Mouse (Mus musculus): Measurements from ENCODE around the gene Mrpl21.

Gene Mrpl21

DNA sequence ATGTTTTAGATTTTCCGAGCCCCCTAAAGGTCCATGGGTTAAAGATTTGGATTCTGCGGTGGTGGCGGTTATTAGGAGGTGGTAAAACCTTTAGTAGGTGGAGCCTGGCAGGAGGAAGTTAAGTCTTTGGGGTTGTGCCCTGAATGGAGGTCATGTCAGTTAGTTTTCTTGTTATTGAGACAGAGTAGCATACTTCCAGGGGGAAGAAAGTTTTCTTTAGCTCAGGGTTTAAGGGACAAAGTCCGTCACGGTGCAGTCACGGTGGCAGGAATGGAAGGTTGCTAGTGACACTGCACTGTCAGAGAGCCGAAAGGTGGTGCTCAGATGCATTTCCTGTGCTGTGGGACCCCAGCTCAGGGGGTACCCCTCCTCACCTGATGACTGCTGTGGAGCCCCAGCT, 15.1 kb downstream of the Mrpl21 start:
- DNase-seq (ENCODE audit: low spot score): no peak

DNA sequence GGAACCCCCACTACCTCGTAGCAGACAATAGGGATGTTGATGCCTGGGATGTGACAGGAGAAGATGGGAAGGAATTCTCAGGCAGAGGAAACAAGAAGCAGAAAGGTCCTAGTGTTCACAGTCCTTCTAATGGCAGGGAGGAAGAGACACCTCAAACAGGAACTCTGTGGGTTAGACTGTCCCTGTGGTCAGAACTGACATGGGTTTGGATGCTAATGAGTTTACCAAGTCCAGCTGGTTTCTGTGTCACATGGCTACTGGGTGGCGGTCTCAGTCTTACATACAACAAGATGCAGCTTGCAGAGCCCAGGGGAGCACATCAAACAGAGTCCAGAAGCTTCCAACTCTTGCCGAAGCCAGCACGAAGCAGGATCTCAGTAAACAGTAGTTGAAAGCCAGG, 21.3 kb downstream of the Mrpl21 start:
- no peak for DNase-seq (ENCODE audit: low spot score)

DNA sequence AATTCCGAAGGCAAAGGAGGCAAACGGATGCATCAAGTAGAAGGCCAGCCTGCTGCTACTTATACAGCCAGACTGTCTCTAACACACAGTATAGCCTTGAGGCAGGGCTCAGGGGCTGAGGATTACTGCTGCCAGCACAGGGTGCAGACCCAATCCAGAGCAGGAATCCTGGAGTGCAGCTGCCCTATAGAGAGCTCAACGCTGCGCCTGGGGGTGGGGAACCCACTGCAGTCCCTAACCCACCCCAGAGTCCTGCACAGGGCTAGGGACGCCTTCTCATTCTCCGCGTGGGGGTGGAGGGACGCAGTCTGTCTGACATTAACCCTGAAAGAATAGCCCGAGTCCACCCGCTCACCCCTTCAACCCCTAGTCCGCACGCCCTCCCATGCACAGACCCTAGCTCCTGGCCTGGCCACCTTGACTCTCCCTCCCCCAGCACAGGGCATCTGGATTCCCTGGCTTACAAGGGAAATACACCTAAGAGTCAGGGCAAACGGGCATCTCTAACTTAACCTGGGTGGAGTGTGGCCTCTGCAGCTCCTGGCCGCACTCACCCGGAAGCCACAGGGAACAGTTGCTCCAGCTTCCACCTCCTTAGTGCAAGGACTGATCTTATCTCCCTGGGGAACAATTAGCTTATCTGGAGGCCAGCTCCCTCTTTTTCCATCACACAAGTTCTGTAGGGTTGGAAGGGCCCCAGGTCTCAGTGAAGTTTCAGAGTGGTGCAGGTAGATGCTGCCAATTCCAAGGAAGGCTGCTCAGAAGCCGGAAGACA, 24.7 kb downstream of the Mrpl21 start:
- DNase-seq (ENCODE audit: low spot score): no peak

GRCm38 (mm10) chr19:3319341-3319740, 36.6 kb downstream of the Mrpl21 start:
- DNase-seq (ENCODE audit: low spot score): no peak

DNA sequence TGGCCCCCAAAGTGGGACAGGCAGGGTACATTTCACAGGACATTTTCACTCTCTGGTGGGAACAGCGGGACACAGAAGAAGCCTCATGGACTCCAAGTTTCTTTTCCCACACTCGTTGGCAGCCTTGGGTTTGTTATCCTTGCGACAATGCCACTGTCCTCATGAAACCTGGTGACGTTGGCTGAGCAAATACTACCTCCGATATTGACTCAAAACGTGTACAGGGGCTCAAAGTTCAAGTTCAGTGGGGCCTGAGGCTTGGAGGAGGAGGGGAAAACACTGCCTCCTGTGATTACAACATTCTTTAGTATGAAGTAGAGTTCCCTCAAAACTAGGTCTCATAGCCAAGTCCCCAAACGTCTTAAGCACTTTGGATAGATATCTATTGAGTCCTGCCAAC, 37.4 kb downstream of the Mrpl21 start:
- no peak for DNase-seq (ENCODE audit: low spot score)

GRCm38 (mm10) chr19:3320801-3321200, 38.1 kb downstream of the Mrpl21 start:
- no peak for DNase-seq (ENCODE audit: low spot score)

DNA sequence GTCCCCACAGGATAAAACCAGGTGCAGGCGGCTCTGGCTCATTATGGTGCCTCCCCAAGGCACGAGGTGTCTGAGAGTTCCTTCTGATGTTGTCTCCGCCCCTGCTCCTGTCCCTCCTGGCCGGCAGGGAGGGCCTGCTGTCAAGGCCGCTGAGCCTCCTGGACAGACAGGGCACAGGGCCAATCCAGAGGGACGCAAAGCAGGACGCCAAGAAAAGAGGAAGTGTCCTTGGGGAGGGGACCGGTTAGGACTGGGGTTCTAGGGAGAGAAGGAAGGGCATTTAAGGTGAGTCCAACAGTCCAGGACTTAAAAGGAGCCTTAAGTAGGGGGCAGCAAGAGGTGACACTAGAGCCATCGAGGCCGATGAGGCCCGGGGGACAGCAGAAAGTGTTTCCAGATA, 38.9 kb downstream of the Mrpl21 start:
- DNase-seq (ENCODE audit: low spot score): peak; percentile 29

DNA sequence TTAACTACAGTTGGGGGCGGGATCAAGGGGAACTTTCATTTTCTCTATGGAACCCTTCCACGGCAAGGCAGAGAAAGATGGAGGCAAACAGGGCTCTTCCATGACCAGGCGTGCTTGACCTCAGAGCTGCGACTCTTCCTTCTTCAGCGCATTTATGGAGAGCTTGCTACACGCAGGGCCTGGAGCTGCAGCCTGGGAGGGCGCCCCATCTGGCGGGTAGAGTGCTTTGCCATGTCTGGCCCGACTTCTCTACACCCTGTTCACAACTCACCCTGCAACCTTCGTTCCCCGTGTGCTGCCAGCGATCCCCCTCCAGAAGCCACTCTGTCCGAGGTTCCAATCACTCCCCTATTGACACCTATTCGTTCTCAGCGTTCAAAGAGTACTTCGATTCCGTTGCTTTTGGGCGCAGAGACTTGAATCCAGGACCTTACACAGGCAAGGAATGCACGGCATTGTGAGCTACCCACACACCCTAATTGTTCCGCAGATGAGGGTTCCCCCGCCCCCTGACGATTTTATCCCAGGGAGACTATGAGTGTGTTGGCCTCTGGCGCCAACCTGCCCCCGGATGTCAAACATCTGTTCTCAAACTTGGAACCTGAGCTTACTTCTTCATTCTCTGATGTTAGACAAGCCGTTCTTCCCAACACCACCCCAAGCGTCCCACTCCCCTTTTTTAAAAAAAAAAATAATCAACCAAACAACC, 39.7 kb downstream of the Mrpl21 start, which contains the start of gene Cpt1a:
Gene Cpt1a (plus strand): TSS at position 74 of the 709 bp plus-strand sequence.
- DNase-seq (ENCODE audit: low spot score): peak; percentile 54

DNA sequence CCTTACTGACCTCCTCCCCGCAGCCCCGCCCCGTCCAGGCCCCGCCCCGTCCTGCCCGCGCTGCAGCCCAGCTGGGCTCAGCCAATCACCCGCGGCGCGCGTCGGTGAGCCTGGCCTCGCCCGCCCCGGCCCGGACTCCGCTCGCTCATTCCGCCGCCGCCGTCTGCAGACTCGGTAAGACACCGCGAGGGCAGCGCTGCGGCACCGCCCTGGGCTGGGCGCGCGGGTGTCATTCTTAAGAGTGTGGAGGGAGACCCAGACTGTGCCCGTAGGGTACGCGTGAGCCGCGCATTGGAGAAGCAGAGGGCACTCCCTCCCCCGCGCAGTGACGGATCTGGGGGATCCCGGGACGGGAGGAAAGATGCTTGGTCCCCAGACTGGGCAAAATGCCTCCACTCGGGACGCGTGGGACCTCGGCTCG, 40.5 kb downstream of the Mrpl21 start:
- peak; percentile 86 for DNase-seq (ENCODE audit: low spot score)

DNA sequence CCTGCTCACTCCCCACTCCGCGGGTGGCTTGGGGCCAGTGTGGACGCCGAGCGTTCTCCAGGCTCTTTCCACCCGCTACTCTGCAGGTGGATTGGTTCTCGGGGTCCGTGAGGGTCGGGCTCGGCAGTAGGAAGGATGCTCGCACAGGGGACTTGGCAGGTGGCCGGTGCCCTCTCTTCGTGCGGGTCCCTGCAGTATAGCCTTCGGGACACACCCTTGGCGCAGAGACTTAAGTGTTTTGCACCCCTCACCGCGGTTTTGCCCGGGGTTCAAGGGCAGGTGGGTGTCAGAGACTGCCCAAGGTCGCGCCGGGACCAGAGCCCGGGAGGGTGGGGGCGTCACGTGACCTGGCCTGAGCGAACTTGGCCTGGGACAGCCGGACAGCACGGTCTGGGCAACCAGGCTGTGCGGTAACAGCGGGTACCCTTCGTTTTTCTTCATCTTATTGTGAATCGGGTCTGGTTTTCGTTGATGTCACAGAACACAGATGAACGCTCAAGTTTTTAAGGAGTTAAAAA, 41.1 kb downstream of the Mrpl21 start:
- DNase-seq (ENCODE audit: low spot score): peak; percentile 56

- peak; percentile 33 for DNase-seq (ENCODE audit: low spot score)
Measured at GRCm38 (mm10) chr19:3324271-3324811, 41.6 kb downstream of the Mrpl21 start.

DNA sequence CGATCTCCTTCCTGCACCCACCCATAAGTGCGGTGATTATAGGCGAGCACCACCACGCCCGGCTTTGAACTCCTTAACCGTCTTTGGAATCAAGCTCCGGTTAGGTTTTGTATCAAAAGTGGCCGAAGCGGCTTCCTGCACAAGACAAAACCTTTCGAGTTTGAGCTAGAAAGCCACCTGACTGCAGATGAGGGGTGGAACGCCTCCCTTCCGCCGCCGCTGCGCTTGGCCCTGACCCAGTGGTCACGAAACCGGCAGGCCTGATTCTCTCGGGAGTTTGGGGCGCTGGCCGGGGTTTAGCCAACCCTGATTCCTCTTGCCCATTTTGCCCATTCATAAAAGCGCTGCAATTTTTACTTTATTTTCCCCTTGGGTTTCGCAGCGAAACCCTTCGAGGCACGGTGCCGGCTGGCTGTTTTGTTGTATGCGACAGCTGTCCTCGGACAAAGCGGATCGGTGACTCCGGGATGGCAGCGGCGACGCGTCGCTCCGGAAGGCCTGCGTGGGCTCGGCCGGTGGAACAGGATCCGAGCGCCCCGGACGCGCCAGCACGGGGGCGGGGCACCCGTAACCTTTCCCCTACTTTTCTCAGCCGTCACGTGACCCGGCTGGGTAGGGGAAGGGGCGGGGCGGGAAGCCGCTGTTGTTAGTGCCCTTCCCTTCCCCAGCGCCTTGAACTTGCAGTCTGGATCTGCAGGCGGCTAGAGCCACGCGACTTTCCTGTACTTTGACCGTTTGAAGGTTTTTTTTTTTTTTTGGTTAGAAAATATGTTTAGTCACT, 42.4 kb downstream of the Mrpl21 start:
- DNase-seq (ENCODE audit: low spot score): peak; percentile 90

DNA sequence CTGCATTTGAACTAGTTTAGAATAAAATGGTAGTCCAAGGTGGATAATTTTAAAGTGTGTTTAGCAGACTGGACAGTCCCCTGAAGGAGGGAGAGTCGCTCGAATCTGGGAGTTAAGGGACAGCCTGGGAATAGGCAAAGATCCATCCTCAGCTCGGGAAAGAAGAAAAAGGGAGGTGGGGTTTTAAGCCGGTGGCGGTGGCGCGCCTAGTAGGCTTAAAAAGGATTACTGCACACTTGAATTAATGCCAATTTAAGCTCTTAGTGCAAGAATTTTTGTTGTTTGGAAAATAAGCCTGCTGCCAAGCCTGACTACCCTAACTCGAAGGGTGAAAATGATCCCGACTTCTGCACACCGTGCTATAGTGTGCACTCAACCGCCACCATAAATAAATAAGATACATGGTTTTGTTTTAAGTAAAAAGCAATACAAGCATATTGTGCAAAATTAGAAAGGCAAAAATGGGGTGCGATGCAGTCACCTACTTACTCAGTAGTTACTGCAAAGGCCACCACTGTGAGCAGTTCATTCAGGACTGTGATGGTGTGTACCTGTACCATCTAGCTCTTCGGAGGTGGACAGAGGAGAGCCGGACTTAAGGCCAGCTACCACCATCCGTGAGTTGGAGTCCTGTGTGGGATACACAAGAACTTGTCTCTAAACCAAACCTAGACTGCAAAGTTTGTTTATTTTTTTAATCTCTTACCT, 43.2 kb downstream of the Mrpl21 start:
- DNase-seq (ENCODE audit: low spot score): no peak

DNA sequence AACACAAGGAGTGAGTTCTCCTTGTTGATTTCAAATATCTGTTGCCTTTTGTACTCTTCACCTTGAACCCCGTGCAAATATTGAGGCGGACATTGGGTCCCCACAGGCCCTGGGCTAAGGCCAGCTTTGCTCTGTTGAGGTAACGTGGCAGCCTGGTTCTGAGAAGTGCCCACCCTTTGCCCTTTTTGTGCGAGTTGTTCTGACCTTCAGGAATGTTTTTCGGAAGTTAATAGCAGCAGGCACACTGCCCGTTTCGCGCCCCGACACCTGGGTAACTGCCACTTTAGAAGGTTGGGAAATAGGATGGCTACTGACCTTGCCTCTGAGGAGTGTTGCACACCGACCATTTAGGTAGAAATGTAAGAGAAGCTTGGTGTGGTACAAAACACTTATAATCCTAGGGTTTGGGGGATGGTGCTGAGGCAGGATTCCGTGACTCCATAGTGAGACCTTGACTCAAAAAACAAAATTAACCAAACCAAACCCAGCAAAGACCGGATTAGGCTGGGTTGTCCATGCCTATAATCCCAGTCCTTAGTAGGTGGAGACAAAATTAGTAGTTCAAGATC, 43.9 kb downstream of the Mrpl21 start:
- no peak for DNase-seq (ENCODE audit: low spot score)

- DNase-seq (ENCODE audit: low spot score): no peak
Measured at GRCm38 (mm10) chr19:3333247-3333646, 50.5 kb downstream of the Mrpl21 start.

DNA sequence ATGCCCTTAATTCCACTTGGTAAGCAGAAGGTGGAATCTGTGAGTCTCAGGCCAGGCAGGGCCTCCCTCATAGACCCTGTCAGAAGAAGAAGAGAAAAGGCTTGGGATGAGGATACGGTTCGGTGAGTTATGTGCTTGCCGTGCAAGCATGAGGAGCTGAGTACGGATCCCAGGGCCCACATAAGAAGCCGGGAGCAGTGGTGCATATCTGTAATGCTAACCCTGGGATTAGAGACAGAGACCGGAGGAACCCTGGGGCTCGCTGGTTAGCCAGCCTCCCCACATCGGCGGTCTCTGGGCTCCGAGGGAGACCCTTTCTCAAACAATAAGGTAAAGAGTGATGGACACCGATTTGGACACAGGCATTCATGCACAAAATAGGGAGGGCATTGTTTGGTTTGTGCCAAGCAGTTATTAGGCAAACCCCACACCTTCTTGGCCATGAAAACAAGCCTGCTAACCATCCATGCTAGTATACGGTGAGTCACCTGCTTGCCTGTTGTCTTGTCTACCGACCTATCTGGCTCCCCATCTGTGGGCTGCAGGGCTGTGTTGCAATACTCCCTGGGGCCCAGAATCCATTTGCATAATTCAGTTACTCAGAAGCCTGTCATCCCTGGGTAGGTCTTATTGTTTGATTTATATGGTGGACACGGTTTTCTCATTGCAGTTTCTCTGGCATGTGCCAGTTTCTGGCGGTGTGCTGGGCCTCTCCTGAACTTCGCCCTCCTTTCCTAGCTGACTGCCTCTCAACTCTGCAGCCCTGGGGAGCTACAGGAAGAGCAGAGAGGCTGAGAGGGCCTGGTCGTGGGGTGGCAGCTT, 51.2 kb downstream of the Mrpl21 start:
- DNase-seq (ENCODE audit: low spot score): no peak

GRCm38 (mm10) chr19:3334550-3334949, 51.8 kb downstream of the Mrpl21 start:
- DNase-seq (ENCODE audit: low spot score): no peak

GRCm38 (mm10) chr19:3335917-3336316, 53.2 kb downstream of the Mrpl21 start:
- no peak for DNase-seq (ENCODE audit: low spot score)

GRCm38 (mm10) chr19:3336485-3337255, 54.0 kb downstream of the Mrpl21 start:
- no peak for DNase-seq (ENCODE audit: low spot score)

All from spleen, adult 12 weeks (tissue).